Mouse (Mus musculus) ovary, postnatal 36 days (tissue): ENCODE measurements around the gene Deup1.

Experiments
- DNase-seq: peaks from one replicate; pipeline ENCODE4 v3.0.0; 2022; ENCODE audit warnings: low spot score, mixed read lengths

Gene Deup1

DNA sequence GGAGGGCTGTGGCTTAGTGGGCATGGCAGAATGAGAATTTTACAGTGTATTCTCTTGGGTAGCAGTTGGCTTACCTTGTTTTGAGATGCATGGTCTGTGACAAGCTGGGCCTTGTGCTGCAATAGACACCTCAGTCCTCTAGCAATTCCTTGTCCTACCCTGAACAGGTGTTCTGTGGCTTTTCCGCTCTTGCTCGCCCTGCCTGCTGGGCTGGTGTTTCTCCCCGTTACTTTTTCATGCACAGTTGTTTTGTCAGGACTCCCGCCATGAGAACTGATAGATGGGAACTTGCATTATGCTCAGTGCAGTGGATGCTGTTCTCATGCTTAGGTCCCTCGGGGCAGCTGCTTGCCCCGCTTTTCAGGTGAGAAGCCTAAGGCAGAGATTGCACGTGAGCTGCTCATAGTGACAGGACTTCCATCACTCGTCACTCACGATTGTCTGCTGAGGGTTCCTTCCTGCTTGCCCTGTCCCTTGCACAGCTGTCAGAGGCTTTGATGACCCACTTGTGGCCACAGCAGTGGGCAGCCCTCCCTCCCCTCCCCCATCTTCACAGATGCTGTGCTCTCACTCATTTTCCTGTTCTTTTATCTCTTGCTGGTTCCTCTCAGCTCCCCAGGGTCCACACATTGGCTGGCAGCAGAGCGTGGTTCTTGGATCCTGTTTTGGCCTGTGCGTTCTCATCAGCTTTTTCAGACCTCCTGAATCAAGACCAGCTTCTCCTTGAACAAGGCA is 94.2 kb downstream of the Deup1 start:
- no peak for DNase-seq

DNA sequence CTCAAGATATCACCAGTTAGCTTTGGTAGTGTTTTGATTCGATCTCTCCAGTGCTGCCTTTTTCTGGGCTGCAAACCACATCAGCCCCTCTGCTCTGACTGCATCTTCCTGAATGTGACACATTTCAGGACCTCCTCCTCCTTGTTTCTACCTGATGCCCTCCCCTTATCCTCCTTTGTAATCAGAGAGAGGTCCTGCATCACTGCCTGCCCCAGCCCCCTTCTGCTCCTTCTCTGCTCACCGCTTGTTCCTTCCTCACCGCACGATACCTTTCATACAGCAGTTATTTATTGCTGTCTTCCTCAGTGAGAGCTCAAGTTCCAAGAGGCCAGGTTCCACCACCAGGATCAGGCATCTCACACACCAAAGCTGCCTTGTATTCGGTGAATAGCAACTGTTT is 96.5 kb downstream of the Deup1 start:
- DNase-seq = no peak

- no peak for DNase-seq
Observed at GRCm38 (mm10) chr9:15529965-15530320, 97.8 kb downstream of the Deup1 start.

DNA sequence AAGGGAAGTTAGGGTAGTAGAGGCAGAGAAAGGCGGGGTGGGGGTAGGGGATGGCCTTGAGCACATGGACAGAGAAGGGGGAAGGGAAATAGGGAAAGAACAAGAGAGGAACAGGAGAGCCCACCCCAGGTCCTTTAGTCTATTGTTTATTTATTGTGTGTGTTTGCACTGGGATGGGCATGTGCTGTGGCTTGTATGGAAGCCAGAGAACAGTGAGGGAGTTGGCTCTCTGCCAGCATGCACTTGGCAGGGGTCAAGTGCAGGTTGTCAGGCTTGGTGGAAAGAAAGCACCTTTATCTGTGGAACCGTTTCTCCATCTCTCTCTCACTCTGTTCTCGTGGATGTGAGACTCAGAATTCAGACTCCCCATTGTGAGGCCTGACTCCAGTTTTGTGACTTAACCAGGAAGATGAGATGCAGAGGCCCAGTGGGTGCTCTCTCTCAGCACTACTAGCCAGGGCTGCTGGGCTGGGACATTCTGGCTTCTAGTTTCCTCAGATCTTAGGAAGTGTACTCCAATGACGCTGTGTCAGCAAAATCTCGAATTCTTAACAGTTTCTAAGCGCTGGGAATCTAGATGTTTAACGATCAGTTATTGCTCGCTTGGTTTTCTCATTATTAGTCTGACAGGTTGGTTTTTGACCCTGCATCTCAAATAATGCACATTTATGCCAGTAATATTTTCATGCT is 98.3 kb downstream of the Deup1 start:
- no peak for DNase-seq

DNA sequence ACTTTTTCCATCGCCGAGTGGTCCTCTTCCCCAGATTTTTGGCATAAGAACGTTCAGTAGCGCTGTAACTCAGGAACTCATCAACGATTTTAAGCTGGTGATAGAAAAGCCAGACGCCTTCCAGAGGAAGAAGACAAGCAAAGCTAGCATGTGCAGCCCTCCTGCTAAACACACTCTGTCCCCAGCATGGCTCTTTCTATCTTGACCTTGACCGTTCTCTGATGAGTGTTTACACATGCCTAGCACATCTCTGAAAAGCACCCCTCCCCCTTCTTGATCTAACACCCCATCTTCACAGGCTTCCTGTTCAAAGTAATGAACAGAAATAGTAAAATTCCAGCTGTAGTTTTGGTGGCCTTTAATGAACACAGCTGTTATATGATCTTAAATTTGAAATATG is 99.4 kb downstream of the Deup1 start:
- DNase-seq = no peak

GRCm38 (mm10) chr9:15527846-15528245 is 99.9 kb downstream of the Deup1 start:
- DNase-seq = no peak

- DNase-seq = no peak
Observed at GRCm38 (mm10) chr9:15526539-15526938, 101.2 kb downstream of the Deup1 start.

- DNase-seq = peak; percentile 31
Observed at GRCm38 (mm10) chr9:15525246-15525645, 102.5 kb downstream of the Deup1 start.

DNA sequence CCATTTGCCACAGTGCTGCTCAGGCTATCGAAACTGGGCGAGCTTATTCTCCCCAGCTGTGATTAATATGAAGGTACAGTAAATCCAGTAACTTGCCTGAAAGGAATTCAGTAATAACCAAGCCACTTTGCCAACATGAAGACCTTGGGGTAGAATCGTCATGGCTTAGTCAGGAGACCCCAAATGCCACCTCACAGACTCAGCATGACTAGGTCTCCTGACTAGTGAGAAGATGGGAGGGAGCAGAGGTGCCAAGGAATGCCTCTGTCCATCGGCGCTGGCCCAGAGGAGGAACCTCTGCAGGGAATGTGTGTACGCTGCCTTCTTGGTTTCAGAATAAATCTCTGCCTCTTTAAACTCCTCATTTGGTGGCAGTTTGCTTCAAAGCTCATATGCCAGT is 104.1 kb downstream of the Deup1 start:
- no peak for DNase-seq

- no peak for DNase-seq
Observed at GRCm38 (mm10) chr9:15522887-15523286, 104.8 kb downstream of the Deup1 start.

- DNase-seq = peak; percentile 27
Observed at GRCm38 (mm10) chr9:15522348-15522747, 105.4 kb downstream of the Deup1 start.

DNA sequence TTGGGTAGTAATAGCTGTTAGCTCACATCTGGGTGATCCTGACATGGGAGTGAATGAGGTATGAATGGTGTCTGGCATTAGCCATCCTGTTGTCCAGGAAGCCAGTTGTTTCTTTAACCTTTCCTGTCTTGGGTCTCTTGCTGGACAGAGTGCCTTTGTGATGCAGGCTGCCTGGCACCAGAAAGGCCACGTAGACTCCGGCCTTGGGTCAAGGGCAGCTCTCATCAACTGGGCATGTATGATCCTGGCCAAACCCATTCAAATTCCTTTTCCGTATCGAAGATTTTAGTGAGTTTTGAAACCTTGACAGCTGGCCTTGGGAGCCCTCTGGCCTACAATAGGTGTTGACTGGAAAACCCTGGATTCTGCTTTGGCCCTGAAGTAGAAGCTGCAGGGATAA is 109.8 kb downstream of the Deup1 start:
- DNase-seq = no peak

DNA sequence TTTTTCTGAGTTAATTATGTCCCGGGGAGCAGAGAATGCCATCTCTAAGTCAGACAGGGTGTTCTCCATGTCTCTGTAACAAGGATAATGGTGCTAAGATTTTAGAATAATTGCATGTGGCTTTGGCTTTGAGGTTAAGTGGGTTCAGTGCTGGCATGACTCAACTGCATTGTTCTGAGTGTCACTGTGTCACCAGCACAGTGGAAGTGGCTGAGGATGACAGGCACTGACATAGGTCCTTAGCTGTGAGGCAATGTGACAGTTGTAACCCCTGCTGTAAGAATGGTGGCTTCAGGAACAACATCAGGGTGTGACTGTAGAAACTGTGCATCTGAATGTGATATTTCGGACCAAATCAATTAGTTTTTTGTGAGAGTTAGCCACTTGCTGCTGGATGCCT is 111.7 kb downstream of the Deup1 start:
- DNase-seq = no peak

DNA sequence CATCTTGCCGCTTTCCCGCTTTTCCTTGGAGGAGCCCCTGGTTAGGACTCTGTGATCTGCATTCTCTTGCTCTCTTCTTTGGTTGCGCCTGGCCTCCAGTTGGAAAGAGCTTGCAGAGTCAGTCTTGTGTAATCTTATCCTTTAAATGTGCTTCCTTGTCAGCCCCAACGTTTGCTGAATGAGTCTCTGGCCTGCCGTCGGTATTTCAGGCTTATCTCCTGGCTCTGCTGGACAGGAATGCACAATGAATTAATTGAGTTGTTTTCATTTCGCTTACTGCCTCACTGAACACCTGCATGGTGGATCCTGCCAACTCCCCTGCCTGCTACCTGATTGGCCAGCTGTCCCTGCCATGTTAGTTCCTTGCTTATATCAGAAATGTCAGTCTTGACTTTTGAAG is 114.8 kb downstream of the Deup1 start:
- DNase-seq = no peak

DNA sequence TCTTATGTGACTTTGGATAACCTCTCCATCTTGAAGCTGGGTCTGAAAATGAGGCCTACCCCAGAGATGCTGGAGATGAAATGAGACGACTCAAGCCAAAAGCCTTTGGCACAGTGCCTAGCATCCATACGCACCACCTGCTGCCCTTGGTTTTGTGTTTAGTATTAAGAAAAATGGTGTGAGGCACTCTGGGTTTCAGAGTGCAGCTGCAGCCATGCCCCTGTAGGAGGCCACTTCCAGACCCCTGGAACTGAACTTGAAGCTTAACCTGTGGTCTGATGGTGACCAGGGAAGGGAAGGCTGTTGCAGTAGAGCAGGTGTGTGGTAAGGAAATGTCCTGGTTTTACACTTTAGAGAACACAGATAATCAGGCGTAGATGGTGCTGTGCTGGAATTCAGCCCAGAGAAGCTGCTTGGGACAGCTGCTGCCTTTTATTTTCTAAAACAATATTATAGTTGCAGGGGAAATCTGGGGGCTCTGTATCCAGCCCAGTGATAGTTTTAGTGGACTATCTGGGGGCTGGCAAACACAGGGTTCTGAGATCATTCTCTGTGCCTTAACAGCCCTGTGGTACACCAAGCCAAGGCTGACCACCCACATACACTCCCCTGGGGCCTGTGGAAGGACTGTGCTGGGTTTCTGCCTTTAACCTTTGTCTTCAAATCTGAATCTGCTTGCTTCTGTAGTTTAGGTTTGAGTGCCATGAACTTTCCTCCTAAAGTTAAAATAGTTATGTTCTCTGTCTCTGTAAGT is 117.0 kb downstream of the Deup1 start:
- DNase-seq = no peak
